Mouse (Mus musculus) intestine, embryonic 15.5 days (tissue): Measurements from ENCODE around the gene Clec16a. TPM values are rescaled to one million over a fixed set of nuclear protein-coding genes. Genes with fewer than 3 reads are reported as not detected.

Experiments
- ATAC-seq: fragments of 200-750 bp; cut with Nextera tagmentation; 2 replicates; pipeline ENCODE4 v1.8.0; 2017; ENCODE audit warnings: moderate TSS enrichment, moderate library complexity
- H3K27ac ChIP-seq: fragments of 300-500 bp; sonication (generic); 2 replicates; pipeline ENCODE4 v1.5.1; 2015; ENCODE audit warnings: mild to moderate bottlenecking, inconsistent platforms
- H3K27me3 ChIP-seq: fragments of 300-500 bp; sonication (generic); replicated peaks from 2 replicates; pipeline ENCODE4 v1.6.1; 2015; ENCODE audit warnings: inconsistent platforms
- H3K36me3 ChIP-seq: fragments of 300-500 bp; sonication (generic); 2 replicates; pipeline ENCODE4 v1.6.1; 2015; ENCODE audit warnings: inconsistent platforms
- H3K4me1 ChIP-seq: fragments of 300-500 bp; sonication (generic); replicated peaks from 2 replicates; pipeline ENCODE4 v1.6.1; 2015; ENCODE audit warnings: inconsistent platforms
- H3K4me2 ChIP-seq: fragments of 300-500 bp; sonication (generic); replicated peaks from 2 replicates; pipeline ENCODE4 v1.6.1; 2015; ENCODE audit warnings: mild to moderate bottlenecking, inconsistent platforms
- H3K4me3 ChIP-seq: fragments of 300-500 bp; sonication (generic); replicated peaks from 2 replicates; pipeline ENCODE4 v1.5.1; 2015; ENCODE audit warnings: inconsistent platforms
- H3K9ac ChIP-seq: fragments of 300-500 bp; sonication (generic); 2 replicates; pipeline ENCODE4 v1.6.1; 2015; ENCODE audit warnings: inconsistent platforms
- H3K9me3 ChIP-seq: fragments of 300-500 bp; sonication (generic); 2 replicates; pipeline ENCODE4 v1.6.1; 2016; ENCODE audit warnings: inconsistent platforms
- WGBS: fragments of 180-500 bp; shearing (Covaris S2); methylation state at CpG from one replicate; pipeline ENCODE4 v1.1.7; 2015; 5-methylcytosine and 5-hydroxymethylcytosine counted together
- polyA plus RNA-seq: library from polyadenylated mRNA; unstranded; fragments of >200 nt; fragmentation: Nextera tagmentation; extraction: Ambion mirVana; gene quantifications from 2 replicates; pipeline ENCODE4 v1.2.1, GENCODE M21; 2015

Gene Clec16a
- polyA plus RNA-seq, 1 experiment from 2014 or later: 27.2 TPM

DNA sequence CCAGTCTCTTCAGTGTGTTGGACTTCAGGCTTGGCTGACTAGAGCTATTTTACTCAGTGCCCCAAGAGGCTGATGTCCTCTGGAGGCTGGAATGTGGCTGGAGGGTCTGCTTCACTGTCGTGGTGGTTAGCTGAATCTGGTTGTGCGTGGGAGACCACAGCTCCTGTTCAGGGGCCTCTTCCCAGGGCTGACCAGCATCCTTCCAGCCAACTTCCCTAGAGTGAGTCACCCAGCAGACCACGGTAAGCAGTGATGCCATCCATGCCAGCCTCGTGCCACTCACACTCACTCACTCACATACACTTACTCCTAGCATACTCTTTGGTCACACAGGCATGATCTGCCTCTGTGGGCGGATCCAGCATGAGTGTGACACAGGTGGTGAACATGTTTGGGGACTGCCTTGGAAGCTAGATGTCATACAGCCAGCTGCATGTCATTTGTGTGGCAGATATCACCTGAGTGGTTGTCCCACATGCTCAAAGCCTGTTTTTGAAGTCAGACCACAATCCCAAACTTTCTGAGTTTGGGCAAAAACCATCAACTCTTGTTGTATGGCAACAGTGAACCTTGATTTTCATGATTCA is 24.8 kb downstream of the Clec16a start:
- no peak for ATAC-seq
- H3K9ac ChIP-seq: no peak overlapping the region
- H3K4me3 ChIP-seq: no peak overlapping the region
- H3K4me2 ChIP-seq: no peak overlapping the region
- no peaks in the 10 kb centered on the region for H3K4me1 ChIP-seq
- H3K36me3 ChIP-seq: 0 out of 2 replicates have a peak, but pooled peaks cover 2% of the 10 kb centered on the region
- H3K9me3 ChIP-seq: no peaks in the 10 kb centered on the region
- WGBS: 77% methylated on average over 5 of the region's 5 CpGs
- H3K27ac ChIP-seq: no peak overlapping the region
- no peaks in the 10 kb centered on the region for H3K27me3 ChIP-seq

DNA sequence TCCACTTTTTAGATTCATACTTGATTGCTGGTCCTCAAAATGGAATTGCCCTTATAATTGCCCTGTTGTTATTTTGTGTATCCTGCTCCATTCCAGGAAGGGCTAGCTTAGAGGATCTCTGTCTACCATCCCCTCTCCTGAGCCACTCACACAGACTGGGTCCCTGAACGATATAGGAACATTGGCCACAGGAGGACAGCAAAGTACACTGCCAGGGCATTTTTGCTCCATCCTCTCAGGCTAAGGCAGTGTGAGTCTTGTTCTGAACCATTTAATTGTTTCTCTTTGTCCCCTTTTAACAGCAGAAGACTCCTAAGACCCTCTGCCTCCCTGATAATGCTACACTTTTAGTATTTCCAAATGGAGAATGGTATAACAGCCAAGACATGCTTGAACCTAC is 25.6 kb downstream of the Clec16a start:
- Histone ChIP-seq H3K4me1 (no peaks in the 10 kb centered on the region), H3K4me3 (no peak overlapping the region), H3K9me3 (no peaks in the 10 kb centered on the region), H3K27ac (no peak overlapping the region), H3K9ac (no peak overlapping the region), H3K36me3 (0 out of 2 replicates have a peak, but pooled peaks cover 2% of the 10 kb centered on the region), H3K4me2 (no peak overlapping the region), H3K27me3 (no peaks in the 10 kb centered on the region)
- WGBS: 83% methylated on average over 1 of the region's 1 CpGs
- no peak for ATAC-seq

DNA sequence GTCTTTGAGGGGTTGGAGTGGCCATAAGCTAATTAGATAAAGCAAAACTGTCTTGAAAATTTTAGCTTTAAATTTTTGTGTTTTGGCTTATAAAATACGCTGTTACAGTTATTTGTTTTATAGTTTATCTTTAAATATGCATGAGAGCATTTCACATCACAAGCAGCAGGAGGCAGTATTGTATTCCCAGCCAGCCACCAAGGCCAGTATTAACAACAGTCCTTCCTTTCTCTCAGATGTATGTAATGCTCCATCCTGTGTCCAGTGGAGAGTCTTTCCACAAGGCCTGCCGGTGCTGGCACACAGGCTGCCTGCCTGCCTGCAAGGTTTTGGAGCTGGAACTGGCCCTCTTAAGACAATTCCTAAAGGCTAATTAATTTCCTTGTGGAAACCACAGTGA is 26.7 kb downstream of the Clec16a start:
- no peak for ATAC-seq
- no peak overlapping the region for H3K27ac ChIP-seq
- no peak overlapping the region for H3K4me2 ChIP-seq
- H3K4me1 ChIP-seq: no peaks in the 10 kb centered on the region
- 40% methylated on average over 2 of the region's 2 CpGs for WGBS
- H3K9me3 ChIP-seq: no peaks in the 10 kb centered on the region
- H3K36me3 ChIP-seq: 0 out of 2 replicates have a peak, but pooled peaks cover 2% of the 10 kb centered on the region
- no peak overlapping the region for H3K4me3 ChIP-seq
- H3K9ac ChIP-seq: no peak overlapping the region
- H3K27me3 ChIP-seq: no peaks in the 10 kb centered on the region

GRCm38 (mm10) chr16:10574936-10575335 is 29.8 kb downstream of the Clec16a start:
- WGBS: 74% methylated on average over 2 of the region's 2 CpGs
- ATAC-seq: no peak
- Histone ChIP-seq H3K27ac (no peak overlapping the region), H3K9me3 (no peaks in the 10 kb centered on the region), H3K4me3 (no peak overlapping the region), H3K9ac (no peak overlapping the region), H3K4me1 (no peaks in the 10 kb centered on the region), H3K4me2 (no peak overlapping the region), H3K36me3 (0 out of 2 replicates have a peak, but pooled peaks cover 2% of the 10 kb centered on the region), H3K27me3 (no peaks in the 10 kb centered on the region)

DNA sequence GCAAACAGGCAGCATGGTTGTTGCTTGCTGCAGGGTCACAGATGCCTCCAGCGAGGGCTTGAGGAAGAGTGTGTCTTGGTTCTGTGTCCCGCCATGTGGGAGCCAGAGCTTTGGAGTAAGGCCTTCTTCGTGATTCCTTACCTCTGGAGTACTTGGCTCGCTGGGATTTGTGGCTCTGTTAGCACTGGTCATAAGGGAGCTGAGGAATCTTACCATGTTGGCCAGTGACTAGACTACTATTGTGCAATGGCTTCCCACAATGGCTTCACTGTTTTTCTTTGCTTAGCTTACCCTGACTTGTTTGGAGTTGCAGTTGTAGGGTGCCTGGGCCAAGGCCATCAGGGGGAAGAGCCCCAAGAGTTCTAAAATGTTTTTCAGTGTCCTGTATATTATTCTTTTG is 30.8 kb downstream of the Clec16a start:
- Histone ChIP-seq H3K4me2 (no peak overlapping the region), H3K4me1 (no peaks in the 10 kb centered on the region), H3K27me3 (no peaks in the 10 kb centered on the region), H3K9ac (no peak overlapping the region), H3K9me3 (no peaks in the 10 kb centered on the region), H3K4me3 (no peak overlapping the region), H3K36me3 (0 out of 2 replicates have a peak, but pooled peaks cover 6% of the 10 kb centered on the region), H3K27ac (no peak overlapping the region)
- WGBS: 92% methylated on average over 4 of the region's 4 CpGs
- ATAC-seq: no peak

GRCm38 (mm10) chr16:10577548-10577947 is 32.4 kb downstream of the Clec16a start:
- WGBS: 67% methylated on average over 5 of the region's 5 CpGs
- H3K9me3 ChIP-seq: no peaks in the 10 kb centered on the region
- no peak for ATAC-seq
- H3K36me3 ChIP-seq: 0 out of 2 replicates have a peak, but pooled peaks cover 6% of the 10 kb centered on the region
- no peak overlapping the region for H3K9ac ChIP-seq
- H3K27ac ChIP-seq: no peak overlapping the region
- no peaks in the 10 kb centered on the region for H3K4me1 ChIP-seq
- no peaks in the 10 kb centered on the region for H3K27me3 ChIP-seq
- no peak overlapping the region for H3K4me3 ChIP-seq
- H3K4me2 ChIP-seq: no peak overlapping the region

GRCm38 (mm10) chr16:10578376-10578775 is 33.2 kb downstream of the Clec16a start:
- 0 out of 2 replicates have a peak, but pooled peaks cover 4% of the 10 kb centered on the region for H3K36me3 ChIP-seq
- no peak overlapping the region for H3K27ac ChIP-seq
- no peaks in the 10 kb centered on the region for H3K27me3 ChIP-seq
- H3K9me3 ChIP-seq: no peaks in the 10 kb centered on the region
- no peak overlapping the region for H3K4me3 ChIP-seq
- H3K4me2 ChIP-seq: no peak overlapping the region
- WGBS: 53% methylated on average over 1 of the region's 1 CpGs
- no peak for ATAC-seq
- H3K4me1 ChIP-seq: no peaks in the 10 kb centered on the region
- H3K9ac ChIP-seq: no peak overlapping the region

DNA sequence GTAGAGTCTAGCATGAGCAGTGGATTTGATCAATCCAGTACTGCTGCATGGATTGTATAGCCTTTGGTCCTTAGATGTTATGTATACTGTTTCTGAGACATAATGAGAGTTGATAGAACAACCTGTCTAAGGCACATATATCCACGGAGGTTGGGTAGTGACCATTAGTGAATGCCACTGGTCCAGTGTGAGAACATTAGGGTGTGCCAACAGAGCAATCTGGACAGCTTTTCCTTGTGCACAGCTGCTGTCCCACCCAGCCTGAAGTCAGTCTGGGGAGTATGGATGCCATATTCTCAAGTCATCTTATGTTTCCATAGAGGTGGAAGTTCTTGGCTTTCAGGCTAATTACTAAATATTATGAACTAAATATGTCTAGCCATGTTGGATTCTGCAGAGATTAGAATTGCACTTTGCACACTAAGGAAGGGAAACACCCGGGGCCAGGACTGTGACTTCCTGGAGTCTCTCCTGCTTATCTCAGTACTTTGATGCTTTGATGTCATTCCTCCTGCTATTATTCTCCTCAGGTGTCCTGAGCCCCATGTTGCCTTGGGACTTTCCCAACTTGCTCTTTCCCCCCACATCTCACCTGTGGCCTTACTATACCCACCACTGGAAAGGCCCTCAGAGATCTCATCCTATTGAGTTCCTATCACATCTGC is 36.2 kb downstream of the Clec16a start:
- H3K36me3 ChIP-seq: 0 out of 2 replicates have a peak, but pooled peaks cover 3% of the 10 kb centered on the region
- H3K27ac ChIP-seq: no peak overlapping the region
- H3K9ac ChIP-seq: no peak overlapping the region
- ATAC-seq: peak; percentile 86
- 74% methylated on average over 2 of the region's 2 CpGs for WGBS
- H3K9me3 ChIP-seq: no peaks in the 10 kb centered on the region
- H3K4me1 ChIP-seq: no peaks in the 10 kb centered on the region
- no peak overlapping the region for H3K4me3 ChIP-seq
- H3K4me2 ChIP-seq: no peak overlapping the region
- no peaks in the 10 kb centered on the region for H3K27me3 ChIP-seq

DNA sequence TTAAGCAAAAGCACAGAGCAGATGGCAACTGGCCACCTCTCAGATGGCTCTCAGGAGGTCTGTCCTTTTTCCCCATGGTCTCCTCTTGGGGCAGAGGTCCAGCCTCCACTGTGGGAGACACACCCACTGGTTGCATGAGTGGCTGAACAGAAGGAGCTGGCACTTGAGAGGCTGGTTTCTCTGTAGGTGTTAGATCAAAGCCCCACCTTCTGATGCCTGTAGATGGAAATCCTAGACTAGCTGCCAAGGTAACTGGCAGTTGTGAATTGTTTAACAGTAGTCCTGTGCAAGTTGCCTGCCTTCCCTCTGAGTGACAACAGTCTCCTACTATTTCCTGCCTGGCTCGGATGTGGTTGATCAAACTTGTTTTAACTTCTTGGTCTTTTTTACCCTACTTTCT is 40.0 kb downstream of the Clec16a start:
- no peak for ATAC-seq
- H3K4me2 ChIP-seq: no peak overlapping the region
- no peak overlapping the region for H3K9ac ChIP-seq
- no peak overlapping the region for H3K27ac ChIP-seq
- H3K27me3 ChIP-seq: no peaks in the 10 kb centered on the region
- no peak overlapping the region for H3K4me3 ChIP-seq
- 74% methylated on average over 1 of the region's 1 CpGs for WGBS
- 0 out of 2 replicates have a peak, but pooled peaks cover 3% of the 10 kb centered on the region for H3K36me3 ChIP-seq
- H3K9me3 ChIP-seq: no peaks in the 10 kb centered on the region
- no peaks in the 10 kb centered on the region for H3K4me1 ChIP-seq

GRCm38 (mm10) chr16:10586546-10586945 is 41.4 kb downstream of the Clec16a start:
- H3K27ac ChIP-seq: no peak overlapping the region
- H3K4me1 ChIP-seq: no peaks in the 10 kb centered on the region
- no peak overlapping the region for H3K4me3 ChIP-seq
- 80% methylated on average over 3 of the region's 3 CpGs for WGBS
- H3K4me2 ChIP-seq: no peak overlapping the region
- H3K36me3 ChIP-seq: no peaks in the 10 kb centered on the region
- no peak overlapping the region for H3K9ac ChIP-seq
- no peaks in the 10 kb centered on the region for H3K27me3 ChIP-seq
- ATAC-seq: no peak
- H3K9me3 ChIP-seq: no peaks in the 10 kb centered on the region

GRCm38 (mm10) chr16:10599888-10600740 is 55.0 kb downstream of the Clec16a start:
- H3K36me3 ChIP-seq: peaks cover 4% of the 10 kb centered on the region; the same call in 1 of the 2 replicates
- no peak for ATAC-seq
- no peak overlapping the region for H3K27ac ChIP-seq
- WGBS: 66% methylated on average over 5 of the region's 5 CpGs
- H3K27me3 ChIP-seq: no peaks in the 10 kb centered on the region
- H3K4me1 ChIP-seq: no peaks in the 10 kb centered on the region
- H3K9ac ChIP-seq: no peak overlapping the region
- H3K4me2 ChIP-seq: no peak overlapping the region
- H3K4me3 ChIP-seq: no peak overlapping the region
- H3K9me3 ChIP-seq: no peaks in the 10 kb centered on the region

DNA sequence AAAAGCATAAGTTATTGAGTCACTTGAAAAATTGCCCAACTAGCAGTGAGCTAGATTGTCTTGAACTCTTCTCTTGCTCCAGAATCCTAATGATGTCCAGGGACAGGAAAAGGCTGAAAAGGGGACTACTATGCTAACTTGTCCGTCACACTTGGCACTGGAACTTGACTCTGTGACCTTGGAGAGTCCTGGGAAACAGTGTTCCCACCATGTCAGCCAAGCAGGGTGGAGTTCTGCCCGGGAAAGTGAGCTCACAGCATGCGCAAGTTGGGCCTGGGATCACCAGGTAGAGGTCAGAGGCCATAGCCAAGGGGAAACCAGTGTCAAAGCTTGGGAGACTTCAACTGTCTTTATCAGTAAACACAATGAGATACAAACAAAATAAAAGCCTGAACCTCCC is 62.7 kb downstream of the Clec16a start:
- H3K4me2 ChIP-seq: no peak overlapping the region
- H3K9me3 ChIP-seq: no peaks in the 10 kb centered on the region
- H3K9ac ChIP-seq: no peak overlapping the region
- ATAC-seq: no peak
- no peaks in the 10 kb centered on the region for H3K36me3 ChIP-seq
- H3K4me3 ChIP-seq: no peak overlapping the region
- H3K27ac ChIP-seq: no peak overlapping the region
- WGBS: 80% methylated on average over 3 of the region's 3 CpGs
- H3K4me1 ChIP-seq: no peaks in the 10 kb centered on the region
- H3K27me3 ChIP-seq: no peaks in the 10 kb centered on the region
